Mouse (Mus musculus): ENCODE results near the gene Sept11. TPM values are rescaled to one million over a fixed set of nuclear protein-coding genes. Genes with fewer than 3 reads are reported as not detected.

Sept11 gene
- polyA plus RNA-seq, 1 experiment = 18.4 TPM

DNA sequence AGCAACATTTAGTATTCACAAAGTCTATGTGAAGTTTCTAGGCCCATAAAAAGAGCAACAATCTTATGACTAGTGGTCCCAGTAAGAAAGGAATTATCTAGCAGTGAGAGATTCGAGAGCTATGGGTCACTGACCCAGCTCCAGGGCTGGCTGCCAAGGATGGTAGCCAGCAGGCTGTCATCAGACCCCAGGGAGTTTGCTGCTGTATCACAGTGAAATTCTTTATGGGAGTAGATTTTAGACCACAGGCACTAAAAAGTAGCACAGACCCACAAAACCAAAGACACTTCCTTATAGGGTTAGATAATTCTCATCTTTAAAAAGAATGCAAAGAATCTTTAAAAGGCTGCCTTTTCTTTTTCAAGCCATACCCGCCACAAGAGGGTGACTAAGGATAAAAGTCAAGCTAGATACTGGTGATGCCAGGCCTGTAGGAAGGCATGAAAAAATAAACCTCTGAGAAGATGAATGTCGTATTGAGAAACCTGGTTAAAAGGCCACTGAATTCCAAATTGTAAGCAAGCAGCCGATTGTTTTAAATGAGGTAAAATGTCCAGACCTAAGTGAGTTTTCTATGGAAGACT is 8.1 kb upstream of the Sept11 start:
- TF ChIP-seq GATA1 (IDR thresholded peaks at IDR 0.05; ENCODE audit: low read length) = no peak

DNA sequence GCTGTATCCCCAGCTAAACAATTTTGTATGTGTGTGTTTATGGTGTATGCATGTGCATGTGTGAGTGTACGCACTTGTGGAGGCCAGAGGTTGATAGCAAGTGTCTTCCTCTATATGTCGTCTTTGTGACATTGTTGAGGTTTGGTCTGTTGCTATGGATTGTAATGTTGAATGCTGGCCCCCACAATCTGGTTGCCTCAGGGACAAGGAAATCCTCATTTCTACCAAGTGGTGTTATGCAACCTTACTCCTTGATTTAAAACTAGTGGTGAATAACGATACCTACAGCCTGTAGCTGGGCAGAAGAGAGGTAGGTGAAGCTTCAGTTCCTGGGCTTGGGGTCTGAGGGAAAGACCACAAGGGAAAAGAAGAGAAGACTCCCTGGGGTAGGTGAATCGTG is 7.3 kb upstream of the Sept11 start:
- no peak for TF ChIP-seq GATA1 (IDR thresholded peaks at IDR 0.05; ENCODE audit: low read length)

DNA sequence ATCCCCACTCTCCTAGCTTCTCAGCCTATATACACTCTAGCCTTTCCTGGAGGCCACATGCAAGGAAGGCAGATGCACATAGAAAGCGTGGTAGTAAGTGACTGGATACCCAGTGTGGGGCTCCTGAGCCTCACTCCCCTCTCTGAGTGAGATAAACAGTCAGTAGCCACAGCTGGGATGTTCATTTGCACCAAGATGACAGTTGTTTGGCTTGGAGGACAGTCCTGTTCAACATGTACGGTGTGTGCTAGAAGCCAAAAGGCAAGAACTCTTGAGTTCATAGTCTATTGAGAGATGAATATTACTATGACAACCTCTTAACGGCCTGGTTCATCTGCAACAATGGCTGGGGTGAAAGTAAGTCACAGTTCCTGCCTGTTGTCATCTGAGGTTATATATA is 2.0 kb upstream of the Sept11 start:
- no peak for TF ChIP-seq GATA1 (IDR thresholded peaks at IDR 0.05; ENCODE audit: low read length)

DNA sequence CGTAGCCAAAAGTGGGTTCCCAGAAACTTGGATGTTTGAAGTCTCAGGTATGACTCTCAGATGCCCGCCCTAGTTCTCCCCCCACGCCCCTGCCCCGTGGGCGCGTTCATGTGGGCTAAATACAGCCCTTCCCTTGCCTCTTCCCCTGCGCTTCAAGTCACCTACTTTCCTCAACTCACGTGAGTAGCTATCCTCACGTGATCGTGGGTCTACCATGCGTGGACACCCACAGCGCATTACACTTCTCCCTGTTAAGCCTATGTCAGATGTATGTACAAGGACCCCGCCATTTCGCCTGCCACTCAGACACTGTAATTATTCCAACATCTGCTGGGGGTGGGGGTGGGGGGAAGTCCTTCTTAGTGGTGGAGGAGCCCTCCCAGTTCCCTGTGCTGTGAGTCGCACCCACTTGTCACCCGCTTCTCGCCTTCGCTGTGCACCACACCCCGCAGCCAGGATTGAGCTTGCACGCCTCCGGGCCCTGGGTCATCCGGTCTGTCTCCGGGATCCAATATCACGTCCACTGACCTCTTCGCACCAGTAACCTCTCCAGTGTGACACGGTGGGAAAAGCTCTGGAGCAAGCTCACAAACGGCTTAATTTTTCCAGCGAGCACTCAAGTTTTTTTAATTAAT is 973 bp upstream of the Sept11 start:
- no peak for TF ChIP-seq GATA1 (IDR thresholded peaks at IDR 0.05; ENCODE audit: low read length)

DNA sequence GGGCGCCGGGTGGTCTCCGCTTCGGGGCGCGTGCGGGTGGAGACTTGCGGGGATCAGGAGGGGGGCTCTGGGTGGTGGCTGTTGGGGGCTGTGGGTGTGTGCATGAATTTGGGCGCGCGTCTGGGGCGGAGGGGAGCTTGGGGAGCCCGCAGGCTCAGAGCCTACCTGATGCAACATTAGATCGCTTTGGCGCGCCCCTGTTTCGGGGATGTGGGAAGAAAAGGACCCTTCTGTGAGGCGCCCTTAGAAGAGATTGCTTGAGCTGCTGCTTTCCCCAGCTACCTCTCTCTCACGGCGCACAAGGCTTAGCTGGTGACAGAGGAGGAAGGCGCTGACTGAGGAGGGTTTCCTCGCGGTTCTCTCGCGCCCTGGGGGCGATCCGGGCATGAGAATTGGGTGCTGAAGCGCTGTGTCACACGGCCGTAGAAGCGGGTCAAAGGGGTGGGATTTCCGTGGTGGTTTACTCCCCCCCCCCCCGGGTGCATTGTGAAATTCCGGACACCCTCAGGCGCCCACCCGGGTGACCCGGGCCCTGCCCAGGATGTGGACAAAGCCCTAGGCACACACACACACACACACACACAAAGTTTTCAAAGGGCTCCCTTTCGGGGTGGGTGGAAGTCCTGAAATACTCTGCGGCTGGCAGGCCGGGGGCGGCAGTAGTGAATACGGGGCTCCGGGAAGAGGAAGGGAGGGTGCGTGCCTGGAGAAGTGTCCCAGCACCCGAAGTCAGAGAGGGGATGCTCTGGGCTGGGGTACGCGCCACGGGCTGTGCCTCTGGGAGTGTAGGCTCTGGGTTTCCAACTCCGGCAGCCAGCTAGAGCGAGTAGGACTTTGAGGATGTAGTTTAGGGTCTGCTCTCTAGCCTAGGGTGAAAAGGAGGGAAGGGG is 646 bp downstream of the Sept11 start:
- TF ChIP-seq GATA1 (IDR thresholded peaks at IDR 0.05; ENCODE audit: low read length) = no peak

DNA sequence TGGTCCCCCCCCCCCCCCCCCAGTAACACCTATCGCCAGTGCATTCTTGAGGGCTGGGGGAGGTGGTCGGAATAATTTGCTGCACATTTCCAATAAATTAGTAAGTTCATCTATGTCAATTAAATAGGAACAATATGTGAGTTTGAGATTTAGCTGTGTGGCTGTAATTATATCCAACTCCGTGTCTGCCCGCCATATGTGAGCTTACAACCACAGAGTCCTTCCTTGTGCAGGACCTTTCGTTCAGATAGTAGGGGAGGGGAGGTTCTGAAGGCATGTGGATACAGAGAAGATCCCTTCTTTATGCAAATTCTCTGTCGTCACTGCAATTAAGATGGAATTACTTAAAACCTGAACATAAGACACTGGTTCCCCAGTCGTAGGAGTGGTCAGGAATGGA is 2.1 kb downstream of the Sept11 start:
- TF ChIP-seq GATA1 (IDR thresholded peaks at IDR 0.05; ENCODE audit: low read length) = no peak

DNA sequence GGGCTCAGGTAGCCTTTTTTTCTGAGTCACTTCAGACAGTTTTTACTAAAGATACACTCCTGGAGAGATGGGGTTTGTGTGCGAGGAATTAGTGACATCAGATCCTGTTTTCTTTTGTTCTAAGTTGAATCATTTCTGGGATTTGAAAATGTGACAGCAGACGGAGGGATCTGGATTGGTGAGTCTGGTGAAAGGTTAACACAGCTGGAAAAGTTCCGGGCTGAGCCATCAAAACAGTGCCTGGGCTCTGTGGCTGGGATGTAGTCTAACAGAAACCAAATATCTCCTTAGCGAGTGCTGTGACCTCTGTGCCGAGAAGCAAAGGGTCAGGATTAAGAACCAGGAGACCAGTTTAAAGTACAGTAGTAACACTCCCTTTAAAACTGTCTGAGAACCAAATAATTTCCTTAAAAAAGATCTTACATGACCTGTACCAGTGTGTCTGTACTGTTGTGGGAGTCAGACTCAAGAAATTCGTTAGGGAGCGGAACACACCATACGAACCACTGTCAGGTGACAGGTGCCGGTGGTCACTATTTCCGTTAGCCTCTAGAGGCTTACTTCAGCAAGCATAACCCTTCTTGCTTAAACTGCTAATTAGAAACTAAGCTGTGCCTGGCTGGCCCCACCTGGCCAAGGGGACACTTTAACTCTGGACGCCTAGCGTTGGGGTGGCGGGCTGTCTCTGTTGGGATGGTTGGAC is 4.1 kb downstream of the Sept11 start:
- TF ChIP-seq GATA1 (IDR thresholded peaks at IDR 0.05; ENCODE audit: low read length) = no peak

DNA sequence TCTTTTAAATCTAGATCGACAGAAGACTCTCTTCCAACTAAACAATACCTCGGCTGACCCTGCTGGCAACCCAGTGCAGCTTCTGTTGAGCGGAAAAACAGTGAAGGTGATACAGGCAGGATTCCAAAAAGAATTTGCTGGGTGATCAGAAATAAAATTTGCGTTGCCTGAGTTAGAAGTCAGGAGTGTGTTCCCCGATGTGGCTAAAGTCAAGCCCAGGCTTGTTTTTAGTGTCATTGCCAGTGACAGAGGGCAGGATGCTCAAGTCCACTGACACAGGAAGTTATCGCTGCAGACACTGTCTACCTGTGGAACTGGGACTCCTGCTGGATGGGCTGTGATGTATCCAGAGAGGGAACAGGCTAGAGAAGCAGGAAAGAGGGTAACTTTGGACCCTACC is 5.0 kb downstream of the Sept11 start:
- TF ChIP-seq GATA1 (IDR thresholded peaks at IDR 0.05; ENCODE audit: low read length) = no peak

DNA sequence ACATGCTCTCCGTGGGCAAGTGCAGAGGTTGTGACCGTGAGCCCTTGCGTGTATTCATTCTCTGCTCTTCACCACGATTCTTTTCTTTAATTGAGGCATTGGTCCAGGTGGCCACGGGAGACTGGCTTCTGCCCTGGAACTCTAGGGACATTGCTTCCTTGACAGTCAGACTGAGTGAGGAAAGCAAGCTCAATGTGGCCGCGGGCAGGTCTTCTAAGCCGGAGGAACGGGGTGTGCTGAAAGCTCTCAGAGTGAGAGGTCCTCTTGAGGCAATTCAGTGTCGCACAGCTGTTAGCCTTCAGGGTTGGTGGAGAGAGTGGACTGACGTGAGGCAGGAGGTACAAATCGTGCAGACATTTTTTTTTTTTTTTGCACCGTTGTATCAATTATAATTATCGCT is 5.6 kb downstream of the Sept11 start:
- no peak for TF ChIP-seq GATA1 (IDR thresholded peaks at IDR 0.05; ENCODE audit: low read length)

DNA sequence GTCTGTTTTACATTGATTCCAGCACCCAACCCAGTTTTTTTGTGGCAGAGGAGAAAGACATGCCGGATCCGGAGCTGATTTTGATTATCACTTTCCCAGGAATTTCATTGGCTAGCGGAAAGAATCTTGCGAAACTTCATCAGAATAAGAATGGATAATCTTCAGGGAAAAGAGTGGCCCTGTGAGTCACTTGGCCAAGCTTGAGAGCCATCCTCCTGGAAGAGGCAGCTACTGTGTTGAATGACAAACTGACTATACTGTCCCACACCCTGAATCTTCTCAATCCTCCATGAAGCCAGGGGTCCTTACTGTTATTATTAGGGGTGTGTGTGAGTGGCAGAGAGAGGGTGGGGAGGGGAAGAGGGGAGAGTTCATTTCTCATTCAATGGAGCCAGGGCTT is 7.7 kb downstream of the Sept11 start:
- no peak for TF ChIP-seq GATA1 (IDR thresholded peaks at IDR 0.05; ENCODE audit: low read length)

DNA sequence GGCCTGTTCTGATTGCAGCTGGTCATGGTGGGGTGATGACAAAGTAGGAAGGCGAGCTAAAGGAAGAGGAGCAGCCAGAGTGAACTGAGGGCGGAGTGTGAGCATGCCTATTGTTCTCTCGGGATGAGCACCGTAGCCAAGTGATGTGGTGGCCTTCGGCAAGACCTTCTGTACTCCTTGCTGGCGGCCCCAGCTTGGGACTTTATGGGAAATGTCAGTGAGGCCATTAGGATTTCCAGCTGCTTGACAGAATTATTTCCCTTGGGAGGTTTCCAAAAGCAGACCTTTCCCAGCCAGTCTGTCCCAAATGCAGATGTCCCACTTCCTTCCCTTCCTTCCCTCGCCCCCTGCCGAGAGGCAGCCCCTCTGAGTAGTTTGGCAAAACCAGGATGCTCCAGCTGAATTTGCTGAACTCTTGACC is 8.1 kb downstream of the Sept11 start:
- no peak for TF ChIP-seq GATA1 (IDR thresholded peaks at IDR 0.05; ENCODE audit: low read length)

DNA sequence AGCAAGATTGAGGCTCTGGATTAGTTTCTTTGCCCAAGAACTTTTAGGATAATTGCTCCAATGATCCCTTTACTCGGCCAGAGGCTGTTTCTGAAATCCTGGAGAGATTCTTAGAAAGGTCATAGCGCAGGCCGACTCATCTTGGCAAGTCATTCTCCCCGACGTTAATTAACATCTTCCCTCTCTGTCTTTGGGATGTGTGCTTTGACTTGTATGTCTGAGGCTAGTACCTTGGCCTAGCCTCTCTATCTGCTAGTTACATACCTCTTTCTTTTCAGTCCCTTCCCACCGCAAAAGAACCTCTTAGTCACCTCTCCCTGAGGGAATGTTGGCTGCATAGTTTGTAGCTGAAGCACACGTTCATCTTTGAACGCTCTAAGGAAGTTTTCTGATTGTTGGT is 10.4 kb downstream of the Sept11 start:
- no peak for TF ChIP-seq GATA1 (IDR thresholded peaks at IDR 0.05; ENCODE audit: low read length)

DNA sequence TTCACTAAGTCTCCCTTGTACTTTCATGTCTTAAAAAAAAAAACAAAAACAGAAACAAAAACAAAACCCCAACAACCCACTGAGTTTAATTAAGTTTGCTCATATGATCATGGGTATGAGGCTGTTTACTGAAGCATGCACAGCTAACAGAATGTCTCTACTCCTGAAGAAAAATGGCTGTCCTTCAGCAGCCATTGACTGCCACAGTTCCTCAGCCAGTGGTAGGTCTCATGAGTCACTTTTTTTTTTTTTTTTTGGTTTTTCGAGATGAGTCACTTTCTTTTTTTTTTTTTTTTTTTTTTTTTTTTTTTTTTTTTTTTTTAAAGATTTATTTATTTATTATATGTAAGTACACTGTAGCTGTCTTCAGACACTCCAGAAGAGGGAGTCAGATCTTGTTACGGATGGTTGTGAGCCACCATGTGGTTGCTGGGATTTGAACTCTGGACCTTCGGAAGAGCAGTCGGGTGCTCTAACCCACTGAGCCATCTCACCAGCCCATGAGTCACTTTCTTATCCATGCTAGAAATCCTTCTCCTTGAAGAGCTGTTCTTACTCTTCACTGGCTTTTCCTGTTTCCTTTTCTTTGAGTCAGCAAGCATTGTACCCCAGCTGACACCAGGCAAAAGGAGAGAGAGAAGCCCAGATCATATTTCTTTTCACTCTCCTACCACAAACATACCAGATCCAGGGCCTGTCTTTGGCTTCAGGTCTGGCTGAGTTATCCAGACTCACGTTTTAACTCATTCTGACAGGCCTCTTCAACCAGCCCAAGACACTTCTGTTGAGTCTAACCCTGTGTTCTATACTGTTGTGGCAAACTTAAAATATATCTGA is 12.0 kb downstream of the Sept11 start:
- no peak for TF ChIP-seq GATA1 (IDR thresholded peaks at IDR 0.05; ENCODE audit: low read length)

DNA sequence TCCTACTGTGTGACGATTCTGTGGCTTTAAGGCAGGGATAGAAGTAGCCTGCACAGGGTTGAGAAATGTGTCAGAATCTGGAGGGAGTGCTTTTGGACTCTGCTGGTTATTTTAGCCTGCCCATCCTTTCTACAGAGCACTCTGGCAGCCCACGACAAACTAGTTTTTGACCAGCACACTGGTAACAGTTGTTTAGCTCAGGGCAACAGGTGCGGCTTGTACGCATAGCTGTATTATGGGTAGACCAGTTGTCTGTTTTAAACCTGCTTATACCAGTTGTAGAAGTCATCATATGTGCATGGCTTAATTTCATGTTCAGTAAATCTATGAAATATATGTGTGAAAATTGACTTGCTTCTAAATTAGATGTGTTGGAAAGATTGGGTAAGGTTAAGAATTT is 12.8 kb downstream of the Sept11 start:
- TF ChIP-seq GATA1 (IDR thresholded peaks at IDR 0.05; ENCODE audit: low read length) = no peak

DNA sequence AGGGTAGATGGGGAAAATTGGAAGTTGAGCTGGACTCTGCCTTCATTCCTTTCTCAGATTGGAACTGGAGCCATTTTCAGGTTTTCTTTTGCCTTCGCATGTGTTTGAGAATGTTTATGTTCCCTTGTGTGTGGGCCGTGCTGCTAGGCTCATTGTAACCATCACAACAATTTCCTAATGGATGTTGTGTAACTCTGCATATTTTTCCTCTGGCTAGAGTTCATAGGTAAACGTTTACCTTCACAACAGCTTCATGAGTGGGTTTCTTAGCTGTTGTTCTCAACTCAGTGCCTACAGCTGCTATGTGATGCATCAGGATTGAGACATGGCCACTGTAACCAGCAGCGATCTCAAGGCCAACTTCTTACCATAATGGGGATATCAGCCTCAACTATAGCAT is 15.5 kb downstream of the Sept11 start:
- no peak for TF ChIP-seq GATA1 (IDR thresholded peaks at IDR 0.05; ENCODE audit: low read length)

Data from G1E-ER4 (cell line).